Mouse (Mus musculus) forebrain, embryonic 11.5 days (tissue): ENCODE measurements around the gene Slc9a9. TPM values are rescaled to one million over a fixed set of nuclear protein-coding genes. Genes with fewer than 3 reads are reported as not detected.

Source experiments
- ATAC-seq: fragments of 200-750 bp; cut with Nextera tagmentation; replicated peaks from 2 replicates; pipeline ENCODE4 v1.8.0; 2017; ENCODE audit warnings: moderate TSS enrichment; ENCODE audit not compliant: low FRiP score
- DNase-seq: peaks from one replicate; pipeline ENCODE4 v3.0.0-alpha.2; 2017; ENCODE audit warnings: low spot score
- H3K27ac ChIP-seq: fragments of 300-500 bp; sonication (generic); 2 replicates; pipeline ENCODE4 v1.5.1; 2014; ENCODE audit warnings: low read depth, low read length
- H3K27me3 ChIP-seq: fragments of 300-500 bp; sonication (generic); 2 replicates; pipeline ENCODE4 v1.6.1; 2014; ENCODE audit warnings: mild to moderate bottlenecking, low read length, mixed read lengths; ENCODE audit not compliant: control insufficient read depth, insufficient read depth
- H3K36me3 ChIP-seq: fragments of 300-500 bp; sonication (generic); 2 replicates; pipeline ENCODE4 v1.6.1; 2014; ENCODE audit warnings: mild to moderate bottlenecking, low read length, moderate library complexity, mixed read lengths; ENCODE audit not compliant: control insufficient read depth, insufficient read depth
- H3K4me1 ChIP-seq: fragments of 300-500 bp; sonication (generic); replicated peaks from 2 replicates; pipeline ENCODE4 v1.6.1; 2014; ENCODE audit warnings: low read length, mixed read lengths; ENCODE audit not compliant: control insufficient read depth, insufficient read depth
- H3K4me2 ChIP-seq: fragments of 300-500 bp; sonication (generic); 2 replicates; pipeline ENCODE4 v1.6.1; 2014; ENCODE audit warnings: low read depth, mild to moderate bottlenecking, low read length, moderate library complexity, mixed read lengths; ENCODE audit not compliant: severe bottlenecking
- H3K4me3 ChIP-seq: fragments of 300-500 bp; sonication (generic); 2 replicates; pipeline ENCODE4 v1.5.1; 2014; ENCODE audit warnings: low read depth, low read length
- H3K9ac ChIP-seq: fragments of 300-500 bp; sonication (generic); 2 replicates; pipeline ENCODE4 v1.6.1; 2014; ENCODE audit warnings: low read length
- H3K9me3 ChIP-seq: fragments of 300-500 bp; sonication (generic); 2 replicates; pipeline ENCODE4 v1.6.1; 2016; ENCODE audit warnings: low read length, mixed read lengths; ENCODE audit not compliant: control insufficient read depth
- WGBS: fragments of 180-500 bp; shearing (Covaris S2); extraction: QIAGEN DNeasy Blood & Tissue Kit; methylation state at CpG from one replicate; pipeline ENCODE4 v1.1.7; 2014; 5-methylcytosine and 5-hydroxymethylcytosine counted together
- polyA plus RNA-seq: library from polyadenylated mRNA; unstranded; fragments of >200 nt; fragmentation: Nextera tagmentation; extraction: Ambion mirVana; gene quantifications from 2 replicates; pipeline ENCODE4 v1.2.1, GENCODE M21; 2014

The Slc9a9 gene
- polyA plus RNA-seq, 1 experiment from 2014 or later, result 2.0 TPM

- no peak for DNase-seq
- no peak overlapping the region for H3K4me3 ChIP-seq
- no peaks in the 10 kb centered on the region; the same call in 1 of the 2 replicates for H3K9me3 ChIP-seq
- no peaks in the 10 kb centered on the region for H3K27me3 ChIP-seq
- no peak for ATAC-seq
- H3K36me3 ChIP-seq, result no peaks in the 10 kb centered on the region
- H3K9ac ChIP-seq, result no peak overlapping the region
- no peak overlapping the region for H3K27ac ChIP-seq
- WGBS, result 88% methylated on average over 2 of the region's 2 CpGs
- peaks cover 2% of the 10 kb centered on the region; the same call in 1 of the 2 replicates for H3K4me1 ChIP-seq
- no peak overlapping the region for H3K4me2 ChIP-seq
Observed at GRCm38 (mm10) chr9:94972693-94973092, 303.0 kb downstream of the Slc9a9 start.

DNA sequence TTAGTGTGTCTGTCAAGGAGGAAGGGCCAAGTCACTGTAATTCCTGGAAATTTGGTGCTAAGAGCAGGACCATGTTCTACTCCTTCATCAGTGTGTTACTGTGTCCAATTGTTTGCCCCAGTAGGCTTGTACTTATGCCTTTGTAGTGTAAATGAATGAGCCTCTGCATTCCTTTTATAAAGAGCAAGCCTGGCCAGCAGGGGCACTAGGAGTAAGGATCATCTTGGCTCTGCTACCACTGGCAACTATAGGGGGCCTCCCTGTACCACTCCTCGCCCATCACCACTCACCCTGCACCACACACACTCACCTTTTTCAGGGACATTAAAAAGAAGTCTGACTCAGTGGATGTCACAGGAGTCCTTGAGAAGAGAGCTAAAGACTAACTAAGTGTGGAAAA, 306.5 kb downstream of the Slc9a9 start:
- Histone ChIP-seq H3K9me3 (no peaks in the 10 kb centered on the region; the same call in 1 of the 2 replicates), H3K9ac (no peak overlapping the region), H3K4me3 (no peak overlapping the region), H3K27ac (no peak overlapping the region), H3K4me1 (no peaks in the 10 kb centered on the region), H3K4me2 (no peak overlapping the region), H3K36me3 (no peaks in the 10 kb centered on the region), H3K27me3 (no peaks in the 10 kb centered on the region)
- ATAC-seq (no peak), DNase-seq (no peak)
- WGBS, result 79% methylated on average over 1 of the region's 1 CpGs

DNA sequence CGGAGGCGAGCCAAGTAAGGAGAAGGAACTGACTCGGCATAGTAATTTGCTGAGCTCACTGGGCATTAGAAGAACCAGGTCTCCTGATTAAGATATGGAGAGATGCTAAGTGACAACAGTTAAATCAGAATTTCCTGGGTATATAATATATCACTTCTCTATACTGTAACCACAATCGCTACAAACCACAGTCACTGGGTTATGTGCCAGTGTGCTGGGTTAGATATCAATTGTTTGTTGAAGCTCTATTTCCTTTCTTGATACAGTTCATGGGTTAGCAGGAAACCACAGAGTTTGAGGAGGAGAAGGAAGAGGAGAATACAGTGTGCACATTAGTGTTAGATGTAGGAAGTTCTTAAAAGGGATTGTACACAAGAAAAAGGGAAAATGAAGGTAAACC, 323.9 kb downstream of the Slc9a9 start:
- no peaks in the 10 kb centered on the region for H3K27me3 ChIP-seq
- H3K9ac ChIP-seq, result no peak overlapping the region
- no peaks in the 10 kb centered on the region for H3K36me3 ChIP-seq
- no peak overlapping the region for H3K4me2 ChIP-seq
- H3K9me3 ChIP-seq, result no peaks in the 10 kb centered on the region
- WGBS, result 93% methylated on average over 4 of the region's 4 CpGs
- H3K4me3 ChIP-seq, result no peak overlapping the region
- H3K27ac ChIP-seq, result no peak overlapping the region
- H3K4me1 ChIP-seq, result no peaks in the 10 kb centered on the region
- DNase-seq, result no peak
- ATAC-seq, result no peak

DNA sequence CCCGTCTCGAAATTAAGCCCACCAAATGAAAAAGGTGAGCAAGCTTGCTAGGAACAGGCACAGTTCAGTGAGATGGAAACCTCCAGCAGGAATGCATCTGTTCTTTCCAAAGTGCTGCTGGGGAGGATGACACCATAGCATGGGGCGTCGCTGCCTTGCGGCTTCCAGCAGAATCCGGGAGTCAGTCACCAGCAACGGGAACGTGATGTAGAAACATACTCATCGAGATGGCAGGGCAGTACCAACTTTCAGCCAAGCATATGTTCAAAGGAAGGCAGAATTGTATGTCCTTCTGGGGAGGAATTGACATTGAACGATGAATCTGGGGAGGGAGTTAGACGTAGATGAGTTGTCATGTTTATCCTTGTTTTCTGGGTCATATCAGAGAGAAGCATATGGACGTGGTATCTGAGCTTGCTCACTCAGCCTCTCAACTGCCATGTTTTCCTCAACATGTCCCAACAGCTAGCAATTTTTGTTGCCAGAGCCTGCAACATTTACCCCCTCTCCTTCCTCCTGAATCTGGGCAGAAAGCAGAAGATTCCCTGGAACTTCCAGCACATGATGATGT, 350.5 kb downstream of the Slc9a9 start:
- WGBS, result 93% methylated on average over 12 of the region's 12 CpGs
- Histone ChIP-seq H3K4me2 (no peak overlapping the region), H3K9me3 (no peaks in the 10 kb centered on the region), H3K4me3 (no peak overlapping the region), H3K9ac (no peak overlapping the region), H3K4me1 (no peaks in the 10 kb centered on the region), H3K27ac (no peak overlapping the region), H3K27me3 (no peaks in the 10 kb centered on the region), H3K36me3 (no peaks in the 10 kb centered on the region)
- no peak for DNase-seq
- ATAC-seq, result no peak

DNA sequence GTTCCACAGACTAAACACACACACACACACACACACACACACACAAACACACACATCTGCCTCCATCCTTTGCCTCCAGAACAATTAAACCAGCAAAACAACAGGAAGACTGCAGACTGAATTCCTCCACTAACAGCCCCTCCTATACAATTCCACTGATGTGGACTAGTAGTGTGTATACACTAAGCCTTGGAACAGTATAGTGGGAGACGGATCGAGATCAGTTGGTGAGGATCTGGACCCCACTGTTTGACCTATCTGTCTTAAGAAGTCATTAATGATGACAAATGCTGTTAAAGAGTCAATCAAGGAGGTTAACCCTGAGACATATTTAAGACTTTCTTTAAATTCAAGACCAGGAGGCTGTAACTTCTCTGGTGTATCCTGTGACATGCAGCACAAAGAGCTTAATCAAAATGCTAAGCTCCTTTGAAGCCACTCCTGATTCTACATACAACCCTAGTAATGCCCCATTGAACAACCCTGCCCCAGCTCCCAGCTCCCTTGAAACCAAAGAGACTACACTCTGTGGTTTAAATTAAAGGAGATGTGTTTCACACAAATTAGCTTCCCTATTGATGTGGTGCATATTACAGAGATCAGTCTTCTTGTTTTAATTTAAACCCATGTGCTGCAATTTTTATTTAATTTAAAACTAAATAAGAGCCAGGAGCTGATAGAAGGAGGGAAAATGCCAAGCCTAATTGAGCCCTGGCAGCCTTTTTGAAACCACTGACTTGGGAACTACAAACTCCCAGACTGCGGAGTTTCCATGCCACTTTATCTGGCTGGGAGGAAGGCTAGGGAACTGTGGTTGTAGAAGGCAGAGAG, 364.6 kb downstream of the Slc9a9 start:
- 54% methylated on average over 3 of the region's 3 CpGs for WGBS
- Histone ChIP-seq H3K4me1 (no peaks in the 10 kb centered on the region), H3K27me3 (no peaks in the 10 kb centered on the region), H3K36me3 (no peaks in the 10 kb centered on the region), H3K27ac (no peak overlapping the region), H3K4me2 (no peak overlapping the region), H3K9ac (no peak overlapping the region), H3K4me3 (no peak overlapping the region), H3K9me3 (no peaks in the 10 kb centered on the region)
- ATAC-seq, result no peak
- no peak for DNase-seq

- ATAC-seq, result no peak
- no peak overlapping the region for H3K4me2 ChIP-seq
- H3K4me1 ChIP-seq, result no peaks in the 10 kb centered on the region
- H3K9ac ChIP-seq, result no peak overlapping the region
- H3K9me3 ChIP-seq, result no peaks in the 10 kb centered on the region
- DNase-seq, result no peak
- H3K36me3 ChIP-seq, result no peaks in the 10 kb centered on the region
- no peak overlapping the region for H3K4me3 ChIP-seq
- no peaks in the 10 kb centered on the region for H3K27me3 ChIP-seq
- no peak overlapping the region for H3K27ac ChIP-seq
Observed at GRCm38 (mm10) chr9:95036209-95036608, 366.5 kb downstream of the Slc9a9 start.

DNA sequence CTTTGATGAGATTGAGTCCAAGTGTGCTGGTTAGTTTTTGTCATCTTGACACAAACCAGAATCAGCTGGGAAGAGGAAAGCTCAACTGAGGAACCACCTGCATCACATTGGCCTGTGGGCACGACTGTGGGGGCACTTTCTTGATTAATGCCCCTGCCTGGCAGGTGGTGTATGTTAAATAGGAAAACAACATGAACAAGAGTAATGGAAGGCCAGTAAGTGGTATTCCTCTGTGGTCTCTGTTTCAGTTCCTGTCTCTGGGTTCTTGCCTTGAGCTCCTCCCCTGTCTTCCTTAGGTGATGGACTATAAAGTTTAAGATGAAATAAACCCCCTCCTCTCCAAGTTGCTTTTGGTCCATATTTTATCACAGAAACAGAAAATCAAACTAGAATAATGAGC, 372.7 kb downstream of the Slc9a9 start:
- no peak for ATAC-seq

DNA sequence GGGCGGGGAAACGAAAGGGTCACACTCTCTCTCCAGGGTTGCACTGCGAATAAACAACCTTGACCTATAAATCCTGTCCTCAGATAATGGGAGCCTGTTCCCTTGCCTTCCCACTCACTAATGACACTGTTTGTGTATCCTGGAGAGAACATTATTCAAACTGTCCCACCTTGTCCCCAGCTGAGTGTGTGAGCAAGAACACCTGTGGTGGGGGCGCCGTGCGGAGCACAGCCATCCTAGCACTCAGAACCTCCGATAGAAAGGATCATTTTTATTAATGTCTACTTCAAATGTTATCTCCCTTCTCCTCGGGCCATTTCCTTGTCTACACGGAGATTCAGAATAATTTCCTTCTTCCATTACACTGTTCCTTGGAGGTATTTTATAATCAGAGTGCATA, 382.5 kb downstream of the Slc9a9 start:
- Histone ChIP-seq H3K4me2 (no peak overlapping the region), H3K36me3 (no peaks in the 10 kb centered on the region), H3K27me3 (no peaks in the 10 kb centered on the region), H3K27ac (no peak overlapping the region), H3K4me1 (no peaks in the 10 kb centered on the region), H3K9me3 (no peaks in the 10 kb centered on the region), H3K9ac (no peak overlapping the region), H3K4me3 (no peak overlapping the region)
- WGBS, result 88% methylated on average over 9 of the region's 9 CpGs
- DNase-seq (no peak), ATAC-seq (no peak)

More for the DNA sequence above, 372.7 kb downstream of the Slc9a9 start:
- no peak for DNase-seq
- Histone ChIP-seq H3K4me1 (no peaks in the 10 kb centered on the region), H3K4me3 (no peak overlapping the region), H3K4me2 (no peak overlapping the region), H3K27ac (no peak overlapping the region), H3K27me3 (no peaks in the 10 kb centered on the region), H3K36me3 (no peaks in the 10 kb centered on the region), H3K9ac (no peak overlapping the region), H3K9me3 (no peaks in the 10 kb centered on the region)
- WGBS, result 59% methylated on average over 1 of the region's 1 CpGs

DNA sequence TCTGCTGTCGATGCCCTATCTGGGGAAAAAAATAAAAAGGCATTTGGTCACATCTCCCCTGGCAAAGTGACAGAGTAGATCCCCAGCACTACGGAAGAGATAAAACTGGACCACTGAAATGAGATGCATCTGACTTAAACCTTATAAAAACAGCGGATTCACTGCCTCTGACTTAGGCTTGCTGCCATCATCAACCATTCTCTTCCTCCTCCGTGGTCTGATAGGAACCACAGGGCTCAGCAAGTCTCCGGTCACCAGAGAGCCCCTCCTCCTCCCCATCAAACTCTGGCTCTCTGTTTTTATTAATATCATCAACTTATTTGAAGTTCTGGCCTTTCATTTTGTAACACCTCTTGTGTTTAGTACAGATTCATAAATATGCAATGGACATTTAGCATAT, 383.5 kb downstream of the Slc9a9 start:
- no peak overlapping the region for H3K4me2 ChIP-seq
- ATAC-seq (no peak), DNase-seq (no peak)
- 83% methylated on average over 5 of the region's 5 CpGs for WGBS
- no peaks in the 10 kb centered on the region for H3K4me1 ChIP-seq
- no peaks in the 10 kb centered on the region for H3K9me3 ChIP-seq
- no peak overlapping the region for H3K9ac ChIP-seq
- H3K36me3 ChIP-seq, result no peaks in the 10 kb centered on the region
- no peak overlapping the region for H3K4me3 ChIP-seq
- H3K27ac ChIP-seq, result no peak overlapping the region
- no peaks in the 10 kb centered on the region for H3K27me3 ChIP-seq
